Mouse (Mus musculus) CH12.LX (cell line): ENCODE measurements around the gene Samd7. TPM values are rescaled to one million over a fixed set of nuclear protein-coding genes. Genes with fewer than 3 reads are reported as not detected.

ENCODE experiments used
- DNase-seq: peaks from one replicate; pipeline ENCODE4 v3.0.0-alpha.2; 2013; ENCODE audit errors: extremely low read depth
- H3K27ac ChIP-seq: 2 replicates; pipeline ENCODE4 v1.5.1; 2012; ENCODE audit warnings: low read depth, mild to moderate bottlenecking, control low read depth, moderate library complexity; ENCODE audit not compliant: insufficient read depth
- H3K27me3 ChIP-seq: replicated peaks from 2 replicates; pipeline ENCODE3; 2012; ENCODE audit warnings: inconsistent platforms
- H3K36me3 ChIP-seq, 2 experiments: replicated peaks in 1 of 2; 2 replicates each; pipeline versions ENCODE3 to v1.6.1; 2012; ENCODE audit warnings: inconsistent platforms in 1 of 2, low read length in 1 of 2, mild to moderate bottlenecking in 1 of 2, mixed read lengths in 1 of 2, moderate library complexity in 1 of 2; ENCODE audit not compliant: control insufficient read depth in 1 of 2, insufficient read depth in 1 of 2
- H3K4me1 ChIP-seq, 2 experiments: 2 replicates each; pipeline ENCODE4 v1.6.1; 2012; ENCODE audit warnings: inconsistent platforms in 1 of 2, moderate library complexity in 1 of 2; ENCODE audit not compliant: insufficient read depth in 2 of 2, control insufficient read depth in 1 of 2
- H3K4me2 ChIP-seq: 2 replicates; pipeline ENCODE4 v1.6.1; 2012; ENCODE audit warnings: low read depth, mild to moderate bottlenecking, control low read depth; ENCODE audit not compliant: poor library complexity, insufficient read depth, severe bottlenecking
- H3K4me3 ChIP-seq, 3 experiments: fragments of 150-350 bp in 1 of 3; sonication (generic) in 1 of 3; replicated peaks in 1 of 3; 2 replicates each; pipeline versions ENCODE3 to v1.5.1; 2011 to 2012; ENCODE audit warnings: low read depth in 2 of 3, low read length in 2 of 3, mild to moderate bottlenecking in 2 of 3, moderate library complexity in 2 of 3, control low read depth in 1 of 3, improper control_type of control experiment in 1 of 3, inconsistent platforms in 1 of 3, mixed read lengths in 1 of 3; ENCODE audit not compliant: poor library complexity in 1 of 3
- H3K79me2 ChIP-seq: replicated peaks from 2 replicates; pipeline ENCODE4 v1.6.1; 2012; ENCODE audit warnings: mild to moderate bottlenecking, moderate library complexity; ENCODE audit not compliant: control insufficient read depth, poor library complexity, insufficient read depth, severe bottlenecking; ENCODE audit errors: extremely low read depth
- H3K9ac ChIP-seq: 2 replicates; pipeline ENCODE4 v1.6.1; 2012; ENCODE audit warnings: low read depth, mild to moderate bottlenecking, control low read depth, moderate library complexity; ENCODE audit not compliant: insufficient read depth
- H3K9me3 ChIP-seq: replicated peaks from 2 replicates; pipeline ENCODE3; 2012; ENCODE audit warnings: low read length, inconsistent platforms, mixed read lengths
- BHLHE40 ChIP-seq: IDR thresholded peaks from 2 replicates; pipeline ENCODE4 v1.6.1; 2011; ENCODE audit warnings: mild to moderate bottlenecking, low read depth, low read length, improper control_type of control experiment
- CHD2 ChIP-seq: IDR thresholded peaks from 2 replicates; pipeline ENCODE4 v1.6.1; 2011; ENCODE audit warnings: low read length, improper control_type of control experiment
- E2F4 ChIP-seq: IDR thresholded peaks from 2 replicates; pipeline ENCODE4 v1.6.1; 2011; ENCODE audit warnings: low read depth, low read length, improper control_type of control experiment; ENCODE audit not compliant: insufficient replicate concordance
- EP300 ChIP-seq: IDR thresholded peaks from 2 replicates; pipeline ENCODE4 v1.6.1; 2011; ENCODE audit warnings: low read length, improper control_type of control experiment
- ETS1 ChIP-seq: conservative IDR thresholded peaks from 2 replicates; pipeline ENCODE4 v1.6.1; 2012; ENCODE audit warnings: low read depth, mild to moderate bottlenecking, inconsistent platforms, low read length, improper control_type of control experiment, moderate library complexity
- GABPA ChIP-seq: IDR thresholded peaks from 2 replicates; pipeline ENCODE4 v1.6.1; 2012; ENCODE audit warnings: low read depth, low read length, improper control_type of control experiment, inconsistent platforms; ENCODE audit not compliant: insufficient replicate concordance
- IRF4 ChIP-seq: IDR thresholded peaks from 2 replicates; pipeline ENCODE4 v1.6.1; 2014; ENCODE audit warnings: low read depth, mild to moderate bottlenecking, inconsistent platforms, low read length, improper control_type of control experiment
- JUN ChIP-seq: IDR thresholded peaks from 2 replicates; pipeline ENCODE4 v1.6.1; 2011; ENCODE audit warnings: low read depth, mild to moderate bottlenecking, low read length, improper control_type of control experiment, moderate library complexity; ENCODE audit not compliant: insufficient read depth
- JUND ChIP-seq: conservative IDR thresholded peaks from 2 replicates; pipeline ENCODE4 v1.6.1; 2011; ENCODE audit warnings: low read depth, low read length, improper control_type of control experiment
- KAT2A ChIP-seq: IDR thresholded peaks from 2 replicates; pipeline ENCODE4 v1.6.1; 2012; ENCODE audit warnings: low read length, improper control_type of control experiment, inconsistent platforms; ENCODE audit not compliant: insufficient replicate concordance
- MAFK ChIP-seq: IDR thresholded peaks from 2 replicates; pipeline ENCODE4 v1.6.1; 2011; ENCODE audit warnings: low read length, improper control_type of control experiment; ENCODE audit not compliant: insufficient replicate concordance
- MAX ChIP-seq: IDR thresholded peaks from 2 replicates; pipeline ENCODE4 v1.6.1; 2011; ENCODE audit warnings: low read length, improper control_type of control experiment
- MEF2A ChIP-seq: IDR thresholded peaks from 2 replicates; pipeline ENCODE4 v1.6.1; 2014; ENCODE audit warnings: low read depth, mild to moderate bottlenecking, inconsistent platforms, low read length, improper control_type of control experiment, borderline replicate concordance
- MYC ChIP-seq: IDR thresholded peaks from 2 replicates; pipeline ENCODE4 v1.6.1; 2011; ENCODE audit warnings: low read depth, mild to moderate bottlenecking, improper control_type of control experiment, low read length
- NELFE ChIP-seq: IDR thresholded peaks from 2 replicates; pipeline ENCODE4 v1.6.1; 2011; ENCODE audit warnings: low read depth, low read length, improper control_type of control experiment
- NRF1 ChIP-seq: IDR thresholded peaks from 2 replicates; pipeline ENCODE4 v1.6.1; 2014; ENCODE audit warnings: low read depth, mild to moderate bottlenecking, inconsistent platforms, low read length, improper control_type of control experiment, moderate library complexity
- PAX5 ChIP-seq: IDR thresholded peaks from 2 replicates; pipeline ENCODE4 v1.6.1; 2012; ENCODE audit warnings: low read length, inconsistent platforms, mixed read lengths
- RAD21 ChIP-seq: IDR thresholded peaks from 2 replicates; pipeline ENCODE4 v1.6.1; 2011; ENCODE audit warnings: low read depth, mild to moderate bottlenecking, low read length, improper control_type of control experiment, moderate library complexity
- SIN3A ChIP-seq: IDR thresholded peaks from 2 replicates; pipeline ENCODE4 v1.6.1; 2012; ENCODE audit warnings: low read length, improper control_type of control experiment, inconsistent platforms
- UBTF ChIP-seq: IDR thresholded peaks from 2 replicates; pipeline ENCODE4 v1.6.1; 2012; ENCODE audit warnings: low read depth, mild to moderate bottlenecking, inconsistent platforms, low read length, improper control_type of control experiment, moderate library complexity
- USF1 ChIP-seq: IDR thresholded peaks from 2 replicates; pipeline ENCODE4 v1.6.1; 2014; ENCODE audit warnings: low read depth, mild to moderate bottlenecking, inconsistent platforms, low read length, improper control_type of control experiment
- USF2 ChIP-seq: conservative IDR thresholded peaks from 2 replicates; pipeline ENCODE4 v1.6.1; 2011; ENCODE audit warnings: low read depth, low read length, improper control_type of control experiment
- ZKSCAN1 ChIP-seq: IDR thresholded peaks from 2 replicates; pipeline ENCODE4 v1.6.1; 2012; ENCODE audit warnings: low read depth, inconsistent platforms, low read length, improper control_type of control experiment, borderline replicate concordance
- dilution Hi-C: fragments of 300-500 bp; cut with MboI; formaldehyde crosslinking; loops from 2 replicates; pipeline ENCODE4 v1.14.3; 2020; ENCODE audit warnings: low sequenced_read_pairs; ENCODE audit not compliant: extremely low pct_unique_long_range_greater_than_20kb, extremely low pct_ligation_motif_present
- in situ Hi-C: fragments of 300-500 bp; cut with MboI; formaldehyde crosslinking; loops from 3 replicates; pipeline ENCODE4 v1.14.3; 2019; ENCODE audit warnings: low sequenced_read_pairs, low pct_ligation_motif_present, low pct_unique_long_range_greater_than_20kb, mixed read lengths
- polyA plus RNA-seq: library from polyadenylated mRNA; unstranded; fragments of >175 nt; gene quantifications from 2 replicates; pipeline ENCODE4 v1.2.1, GENCODE M21; 2012; ENCODE audit warnings: low read depth; ENCODE audit not compliant: insufficient read length
- total RNA-seq, 2 experiments: library from RNA; depleted of rRNA; stranded (reverse); fragments of 300-350 nt in 1 of 2; fragments of >200 nt in 1 of 2; gene quantifications; 2 replicates each; pipeline ENCODE4 v1.2.3; 2012 to 2014

The Samd7 gene
- total and polyA plus RNA-seq, 3 experiments = not detected

GRCm38 (mm10) chr3:30777984-30778383 lies 31.9 kb downstream of the Samd7 start:
- dilution Hi-C loops (no loop called here), in situ Hi-C loops (no loop called here)
- Histone ChIP-seq H3K4me3 (no peak overlapping the region), H3K27ac (no peak overlapping the region), H3K4me1 (peaks cover 0 to 4% of the 10 kb centered on the region in 2 experiments; a peak in 1 of 4 replicates), H3K9me3 (no peaks in the 10 kb centered on the region), H3K36me3 (no peaks in the 10 kb centered on the region), H3K9ac (no peak overlapping the region), H3K4me2 (no peak overlapping the region), H3K27me3 (no peaks in the 10 kb centered on the region), H3K79me2 (no peaks in the 10 kb centered on the region)
- no peak for DNase-seq
- TF ChIP-seq EP300 (no peak), E2F4 (no peak), MAFK (no peak), JUN (no peak), MEF2A (no peak), IRF4 (no peak), PAX5 (no peak)

GRCm38 (mm10) chr3:30788531-30788930 lies 42.4 kb downstream of the Samd7 start:
- no peaks in the 10 kb centered on the region for H3K36me3 ChIP-seq
- peaks cover 5% of the 10 kb centered on the region for H3K27me3 ChIP-seq
- dilution Hi-C loops (no loop called here), in situ Hi-C loops (no loop called here)
- no peak overlapping the region for H3K27ac ChIP-seq
- no peak overlapping the region for H3K9ac ChIP-seq
- TF ChIP-seq IRF4 = no peak
- TF ChIP-seq JUND = no peak
- TF ChIP-seq MAFK = no peak
- no peak for TF ChIP-seq UBTF
- no peak for TF ChIP-seq NRF1
- no peak for DNase-seq
- no peak overlapping the region for H3K4me2 ChIP-seq
- no peaks in the 10 kb centered on the region for H3K9me3 ChIP-seq
- peaks cover 3% of the 10 kb centered on the region for H3K79me2 ChIP-seq
- H3K4me3 ChIP-seq = no peak overlapping the region
- H3K4me1 ChIP-seq = no peaks in the 10 kb centered on the region

- H3K4me1 ChIP-seq = peaks cover 0 to 19% of the 10 kb centered on the region in 2 experiments; a peak in 1 of 4 replicates
- peaks cover 27% of the 10 kb centered on the region for H3K79me2 ChIP-seq
- peak within 1 kb of the TSS; percentile 94 for H3K9ac ChIP-seq
- H3K4me2 ChIP-seq = peak within 1 kb of the TSS; percentile 70
- H3K27ac ChIP-seq = 0 out of 2 replicates have a peak within 1 kb of the TSS, but pooled peaks have one; percentile 15
- peak within 1 kb of the TSS; percentile 76 to 88 (median 82) for H3K4me3 ChIP-seq
- peaks cover 0 to 2% of the 10 kb centered on the region in 2 experiments for H3K36me3 ChIP-seq
- in situ Hi-C loops (no loop called here), dilution Hi-C loops (no loop called here)
- H3K27me3 ChIP-seq = peaks cover 5% of the 10 kb centered on the region
- H3K9me3 ChIP-seq = no peaks in the 10 kb centered on the region
- DNase-seq = peak; percentile 83
- TF ChIP-seq ZKSCAN1 (no peak), RAD21 (no peak), PAX5 (no peak), GABPA (no peak), E2F4 (no peak; the same call in 1 of the 2 replicates), MYC (no peak), CHD2 (peak; percentile 99), KAT2A (peak; percentile 59; the same call in 1 of the 2 replicates), EP300 (no peak), MAX (no peak), NRF1 (peak; percentile 52), ETS1 (no peak), SIN3A (0 out of 2 replicates have a peak, but pooled peaks have one; percentile 56), NELFE (peak; percentile 81), USF1 (peak; percentile 66), BHLHE40 (peak; percentile 86), USF2 (peak; percentile 51; the same call in 1 of the 2 replicates), JUND (no peak), IRF4 (no peak)
These were observed 46.8 kb downstream of the Samd7 start, which contains the start of gene Sec62 for GRCm38 (mm10) chr3:30792737-30793402. TSS of gene Sec62 (plus strand) at chr3:30792875.
